In the genomic region with DNA sequence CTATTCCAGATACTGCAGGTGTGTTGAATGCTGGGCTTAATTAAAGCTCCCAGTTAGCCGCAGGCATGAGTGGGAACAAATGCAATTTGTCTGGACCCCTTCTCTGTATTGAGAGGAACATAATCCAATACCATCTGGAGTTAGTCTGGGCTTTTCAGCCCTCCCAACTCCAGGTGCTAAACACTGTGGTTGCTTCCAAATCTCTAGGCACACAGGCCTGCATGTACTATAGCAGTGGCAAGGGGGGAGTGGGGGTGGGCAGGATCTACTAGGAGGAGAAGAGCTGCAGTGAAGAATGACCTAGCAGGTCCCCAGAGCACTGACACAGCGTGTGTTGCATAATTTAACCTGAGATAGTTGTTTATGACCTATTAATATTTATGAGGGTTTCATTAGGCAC, we compare ENCODE assay signal across 14 mouse cellular contexts. TPM values are rescaled to one million over a fixed set of nuclear protein-coding genes. Genes with fewer than 3 reads are reported as not detected.
DNase-seq lines count a peak whose midpoint lies in the region; ATAC-seq and TF ChIP-seq lines count a peak whose summit lies in the region.
"Had no signal": no experiment of that assay in that cellular context is flagged by ENCODE, and none has a peak within 500 bp of the region (broad histone marks: within the 10 kb centered on the region; RNA-seq: fewer than 3 reads in every experiment).

No protein-coding gene starts in this region.

- H3K27me3 ChIP-seq in heart, adult 2 months (ENCODE audit: control insufficient read depth, insufficient read depth, low read length): no peaks in the 10 kb centered on the region
- H3K27me3 ChIP-seq in forebrain, embryonic 16.5 days (replicated peaks; ENCODE audit: control insufficient read depth, insufficient read depth, low read length): no peaks in the 10 kb centered on the region
- H3K27me3 ChIP-seq: liver, embryonic 13.5 days had no signal

- H3K36me3 ChIP-seq in heart, adult 2 months (ENCODE audit: control insufficient read depth, insufficient read depth, low read length): peaks cover 27% of the 10 kb centered on the region
- no peaks in the 10 kb centered on the region for H3K36me3 ChIP-seq in forebrain, embryonic 16.5 days (ENCODE audit: control insufficient read depth, insufficient read depth)
- H3K36me3 ChIP-seq: liver, embryonic 13.5 days had no signal

- no peak for DNase-seq in heart, adult 2 months
- no peak for DNase-seq in heart, adult 9 months (ENCODE audit: low spot score in 2 of 2)
- no peak for DNase-seq in layer of hippocampus, adult 2 months (ENCODE audit: low spot score in 2 of 2)
- DNase-seq in layer of hippocampus, adult 8-10 months (ENCODE audit: low spot score in 2 of 2): no peak
- peak; percentile 68 for DNase-seq in brain, embryonic 14.5 days (ENCODE audit: low read depth)
- DNase-seq: cerebellum, adult 11 months; gastrocnemius, postnatal 10 days; liver, embryonic 13.5 days; right cerebral cortex, postnatal 14 days had no signal

- peak; percentile 64; the same call in 1 of the 2 replicates for ATAC-seq in forebrain, embryonic 16.5 days
- no peak for ATAC-seq in granulocyte monocyte progenitor cell, adult 5-6 weeks (replicated peaks; ENCODE audit: poor library complexity, severe bottlenecking)
- ATAC-seq in inflammation-experienced regulatory T-cells, adult 6 months: no peak
- ATAC-seq: hindbrain, postnatal 0 days had no signal

- H3K4me1 ChIP-seq in heart, adult 2 months (ENCODE audit: control insufficient read depth, insufficient read depth, low read length): peaks cover 43% of the 10 kb centered on the region
- H3K4me1 ChIP-seq in forebrain, embryonic 16.5 days (replicated peaks; ENCODE audit: control insufficient read depth, insufficient read depth, low read length): peaks cover 14% of the 10 kb centered on the region

- H3K9me3 ChIP-seq in forebrain, embryonic 16.5 days (ENCODE audit: control insufficient read depth, low read length): no peaks in the 10 kb centered on the region
- H3K9me3 ChIP-seq: liver, embryonic 13.5 days had no signal

- TF ChIP-seq POLR2A in heart, adult 2 months (IDR thresholded peaks at IDR 0.05; ENCODE audit: insufficient read depth, low read depth, low read length): no peak
- no peak for TF ChIP-seq POLR2A in brain, embryonic 14.5 days (IDR thresholded peaks at IDR 0.05; ENCODE audit: borderline replicate concordance, extremely low read depth, insufficient read depth, insufficient read length, poor library complexity, severe bottlenecking)

- 77% methylated on average over 2 of the region's 2 CpGs for WGBS in heart, adult 2 months
- WGBS in forebrain, embryonic 16.5 days: 39% methylated on average over 2 of the region's 2 CpGs

- no peak for TF ChIP-seq EP300 in heart, adult 2 months (IDR thresholded peaks at IDR 0.05; ENCODE audit: insufficient read depth, low read depth, low read length)

- no peak overlapping the region for H3K9ac ChIP-seq in heart, adult 2 months (ENCODE audit: low read depth, low read length)
- H3K9ac ChIP-seq in forebrain, embryonic 16.5 days (replicated peaks; ENCODE audit: low read depth, low read length): no peak overlapping the region
- H3K9ac ChIP-seq: liver, embryonic 13.5 days had no signal

- intact Hi-C loops in heart, adult 2 months (cut with DNase I): loop anchor here (5.0 kb wide), 1 partner anchor 38 kb away; no protein-coding TSS in a partner anchor

- H3K4me2 ChIP-seq in forebrain, embryonic 16.5 days (ENCODE audit: low read length): no peak overlapping the region
- H3K4me2 ChIP-seq: liver, embryonic 13.5 days had no signal

- no peaks in the 10 kb centered on the region for H3K79me2 ChIP-seq in heart, adult 2 months (replicated peaks; ENCODE audit: control insufficient read depth, insufficient read depth, low read length)

- peak overlapping the region; percentile 5; the same call in 1 of the 2 replicates for H3K27ac ChIP-seq in heart, adult 2 months
- H3K27ac ChIP-seq in layer of hippocampus, adult 2 months: peak overlapping the region; percentile 84
- H3K27ac ChIP-seq in forebrain, embryonic 16.5 days (ENCODE audit: low read length): no peak overlapping the region
- H3K27ac ChIP-seq: hindbrain, postnatal 0 days; liver, embryonic 13.5 days had no signal

- no peak overlapping the region for H3K4me3 ChIP-seq in heart, adult 2 months
- no peak overlapping the region for H3K4me3 ChIP-seq in layer of hippocampus, adult 2 months
- no peak overlapping the region for H3K4me3 ChIP-seq in forebrain, embryonic 16.5 days (replicated peaks; ENCODE audit: low read length)
- H3K4me3 ChIP-seq: liver, embryonic 13.5 days had no signal

- no peak for TF ChIP-seq CTCF in heart, adult 2 months (IDR thresholded peaks at IDR 0.05)
- no peak for TF ChIP-seq CTCF in layer of hippocampus, adult 2 months (conservative IDR thresholded peaks at IDR 0.05)
- no peak for TF ChIP-seq CTCF in brain, embryonic 14.5 days (IDR thresholded peaks at IDR 0.05; ENCODE audit: borderline replicate concordance, extremely low read depth, insufficient read depth, insufficient read length)

RNA-seq across cellular contexts. Expression of a gene that starts 49.0 kb away (rescaled TPM):
- 10 to 100 TPM; 87.7 to 89.1 TPM for total RNA-seq in heart, adult 2 months (2021)
- polyA plus RNA-seq in heart, adult 2 months (2012; rRNA removed): 44.8 and 53.7 TPM in 2 replicates
- 100 to 1,000 TPM; 667 to 694 TPM for total RNA-seq in layer of hippocampus, adult 2 months (2021)
- 100 to 1,000 TPM; 538 to 639 (median 590) TPM for total RNA-seq in layer of hippocampus, adult 8-10 months (2022)
- 4.8 TPM in 2 replicates for polyA plus RNA-seq in brain, embryonic 14.5 days (2012; rRNA removed)
- 10.0 and 11.1 TPM in 2 replicates for polyA plus RNA-seq in forebrain, embryonic 16.5 days (2015; fragmentation: Nextera tagmentation; extraction: Ambion mirVana)
- total RNA-seq in granulocyte monocyte progenitor cell, adult 5-6 weeks (2014; fragmentation: Nextera tagmentation): 4.7 and 6.8 TPM in 2 replicates
- 0.62 and 0.90 TPM in 2 replicates for total RNA-seq in granulocyte monocyte progenitor cell, adult 5-6 weeks (2017)
- 1 to 10 TPM; 1.5 to 5.7 (median 1.7) TPM for polyA plus RNA-seq in inflammation-experienced regulatory T-cells, adult 6 months (2017; shearing (Covaris generic))
- total RNA-seq: MEL had no signal

Comparison
In these comparisons a context has a peak if more than half of its experiments do, and no peak if none do; other contexts are left out.
1. RNA of a gene that starts 49.0 kb away (total RNA-seq): 667 to 694 TPM in layer of hippocampus, adult 2 months, 538 to 639 TPM in layer of hippocampus, adult 8-10 months and 87.7 to 89.1 TPM in heart, adult 2 months; 0.62 to 6.8 TPM in granulocyte monocyte progenitor cell, adult 5-6 weeks; every median in the first group is over 10 times any median in the second.